Mouse (Mus musculus) Patski (cell line): ENCODE results near the gene Ccser1. TPM values are rescaled to one million over a fixed set of nuclear protein-coding genes. Genes with fewer than 3 reads are reported as not detected.
A peak's percentile ranks its signal among the peaks of the same experiment; 100 is the strongest.

Experiments used
- ATAC-seq: fragments of 100-300 bp; one replicate; pipeline ENCODE4 v1.8.0; 2021
- CTCF ChIA-PET: fragments of 350-600 bp; sonication (Branson Sonifier 250); formaldehyde crosslinking; loops from one replicate; lab custom pipeline; 2022; ENCODE audit warnings: inconsistent platforms; lab: Charles Lee
- POLR2A ChIA-PET: fragments of 350-600 bp; sonication (Branson Sonifier 250); formaldehyde crosslinking; loops from one replicate; lab custom pipeline; 2022; ENCODE audit warnings: antibody characterized with exemption, inconsistent platforms; lab: Charles Lee
- DNase-seq: peaks from one replicate; pipeline ENCODE4 v3.0.0-alpha.2; 2011; ENCODE audit warnings: low read depth, low spot score
- H3K27me3 ChIP-seq: fragments of 371-371 bp; one replicate; pipeline ENCODE4 v1.5.1; 2021
- CTCF ChIP-seq: fragments of 100-300 bp; IDR thresholded peaks from one replicate; pipeline ENCODE4 v1.5.1; 2021
- in situ Hi-C: fragments of 300-500 bp; cut with MboI; formaldehyde crosslinking; loops from 3 replicates; pipeline ENCODE4 v1.11.1; 2018; ENCODE audit warnings: low pct_unique_long_range_greater_than_20kb, mixed read lengths
- polyA plus RNA-seq: library from polyadenylated mRNA; unstranded; gene quantifications from one replicate; pipeline ENCODE4 v1.2.3, GENCODE M21; 2021

Ccser1 gene
- polyA plus RNA-seq, 1 experiment from 2014 or later = 1.6 TPM

DNA sequence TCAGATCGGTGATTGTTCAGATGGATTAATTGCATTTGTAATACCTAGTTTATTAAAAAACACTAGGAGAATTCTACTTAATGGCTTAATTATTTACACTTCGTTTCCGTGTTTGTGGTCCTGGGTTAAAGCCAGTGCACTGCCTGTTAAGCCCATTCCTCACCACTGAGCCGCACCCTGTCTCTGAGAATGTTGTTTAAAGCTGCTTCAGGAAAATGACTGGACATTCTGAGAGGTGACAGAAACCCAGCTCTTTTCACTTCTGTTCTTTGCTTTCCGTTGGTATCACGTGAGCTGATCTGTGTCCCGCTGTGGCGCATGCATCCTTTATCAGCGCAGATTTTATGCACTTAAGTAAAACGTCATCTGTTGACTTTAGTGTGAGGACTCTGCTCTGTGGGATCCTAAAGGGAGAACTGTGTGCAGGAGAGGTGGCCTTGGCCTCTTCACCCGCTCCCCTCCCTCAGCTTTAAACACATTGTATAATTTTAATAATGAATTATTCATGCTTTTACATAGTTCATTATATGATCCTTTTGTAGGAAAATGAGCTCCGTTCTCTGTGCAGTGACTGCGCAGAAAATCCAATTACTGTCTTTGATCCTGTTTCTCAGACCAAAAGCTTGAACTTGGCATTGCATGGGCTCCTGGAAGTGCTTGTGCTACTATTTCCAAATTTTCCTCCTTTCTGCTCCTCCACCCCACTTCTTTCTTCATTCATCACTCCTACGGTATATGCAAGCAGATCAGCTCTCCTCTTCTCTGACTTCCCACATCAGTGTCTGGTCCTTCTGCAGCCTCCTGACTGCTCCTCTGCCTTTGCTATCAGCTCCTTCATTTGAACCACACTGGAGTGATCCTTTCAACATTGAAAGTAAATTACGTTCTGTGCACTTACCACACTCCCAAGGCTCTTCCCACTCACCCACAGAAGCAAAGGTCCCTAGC lies 149.7 kb downstream of the Ccser1 start:
- ChIA-PET CTCF (interaction anchor here (0.9 kb wide), 1 partner anchor 11 kb away, joined by 4 read pairs; no protein-coding TSS in a partner anchor), POLR2A (no interaction called here)
- no peaks in the 10 kb centered on the region for H3K27me3 ChIP-seq
- TF ChIP-seq CTCF = no peak
- DNase-seq = no peak
- no peak for ATAC-seq
- in situ Hi-C loops = no loop called here

- no peak for TF ChIP-seq CTCF
- POLR2A ChIA-PET = no interaction called here
- CTCF ChIA-PET = no interaction called here
- no peaks in the 10 kb centered on the region for H3K27me3 ChIP-seq
- DNase-seq = no peak
- ATAC-seq = no peak
- in situ Hi-C loops = no loop called here
Observed at GRCm38 (mm10) chr6:61334466-61334865, 154.3 kb downstream of the Ccser1 start.

GRCm38 (mm10) chr6:61347045-61347838 lies 167.1 kb downstream of the Ccser1 start:
- H3K27me3 ChIP-seq = peaks cover 2% of the 10 kb centered on the region
- ChIA-PET POLR2A (no interaction called here), CTCF (no interaction called here)
- in situ Hi-C loops = no loop called here
- TF ChIP-seq CTCF = peak; percentile 27
- no peak for ATAC-seq
- no peak for DNase-seq

GRCm38 (mm10) chr6:61363722-61364121 lies 183.6 kb downstream of the Ccser1 start:
- ChIA-PET CTCF (no interaction called here), POLR2A (no interaction called here)
- peaks cover 20% of the 10 kb centered on the region for H3K27me3 ChIP-seq
- ATAC-seq (no peak), DNase-seq (no peak)
- in situ Hi-C loops = no loop called here
- no peak for TF ChIP-seq CTCF

- ATAC-seq = no peak
- H3K27me3 ChIP-seq = peaks cover 16% of the 10 kb centered on the region
- ChIA-PET POLR2A (no interaction called here), CTCF (no interaction called here)
- DNase-seq = no peak
- in situ Hi-C loops = no loop called here
- TF ChIP-seq CTCF = peak; percentile 44
Observed at GRCm38 (mm10) chr6:61382526-61382925, 202.4 kb downstream of the Ccser1 start.

DNA sequence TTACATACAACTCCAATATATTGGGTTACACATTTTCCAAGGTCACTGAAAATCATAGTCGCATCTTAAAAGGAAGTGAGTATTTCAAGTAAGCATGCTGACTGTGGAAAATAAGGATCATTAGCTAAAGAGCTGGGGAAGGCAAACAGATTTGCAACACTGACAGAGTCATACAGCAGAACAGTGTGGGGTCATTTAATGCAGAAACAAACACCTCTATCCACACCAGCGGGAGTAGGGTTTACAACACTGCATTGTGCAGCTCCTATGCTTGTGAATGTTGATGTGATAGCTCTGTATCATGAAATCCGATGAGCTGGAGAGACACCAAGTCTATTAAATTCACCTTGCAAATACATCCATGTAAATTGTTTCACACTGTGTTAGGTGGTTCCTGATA lies 202.9 kb downstream of the Ccser1 start:
- DNase-seq = no peak
- H3K27me3 ChIP-seq = peaks cover 16% of the 10 kb centered on the region
- no peak for TF ChIP-seq CTCF
- no peak for ATAC-seq
- in situ Hi-C loops = no loop called here
- CTCF ChIA-PET = no interaction called here
- POLR2A ChIA-PET = no interaction called here

DNA sequence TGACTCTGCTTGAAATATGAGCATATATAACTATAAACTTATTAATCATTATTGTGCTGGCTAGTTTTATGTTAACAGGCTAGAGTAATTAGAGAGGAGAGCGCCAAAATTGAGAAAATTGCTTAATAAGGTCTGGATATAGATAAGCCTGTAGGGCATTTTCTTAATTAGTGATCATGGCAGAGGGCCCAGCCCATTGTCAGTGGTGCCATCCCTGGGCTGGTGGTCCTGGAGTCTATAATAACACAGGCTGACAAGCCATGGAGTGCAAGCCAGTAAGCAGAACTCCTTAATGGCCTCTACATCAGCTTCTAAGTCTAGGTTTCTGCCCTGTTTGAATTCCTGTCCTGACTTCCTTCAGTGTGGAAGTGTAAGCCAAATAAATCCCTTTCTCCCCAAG lies 206.9 kb downstream of the Ccser1 start:
- POLR2A ChIA-PET = no interaction called here
- TF ChIP-seq CTCF = no peak
- H3K27me3 ChIP-seq = peaks cover 16% of the 10 kb centered on the region
- DNase-seq (no peak), ATAC-seq (no peak)
- in situ Hi-C loops = no loop called here
- CTCF ChIA-PET = no interaction called here

GRCm38 (mm10) chr6:61427490-61427889 lies 247.4 kb downstream of the Ccser1 start:
- H3K27me3 ChIP-seq = peaks cover 5% of the 10 kb centered on the region
- CTCF ChIA-PET = no interaction called here
- in situ Hi-C loops = no loop called here
- TF ChIP-seq CTCF = no peak
- POLR2A ChIA-PET = no interaction called here
- DNase-seq = no peak
- ATAC-seq = no peak

DNA sequence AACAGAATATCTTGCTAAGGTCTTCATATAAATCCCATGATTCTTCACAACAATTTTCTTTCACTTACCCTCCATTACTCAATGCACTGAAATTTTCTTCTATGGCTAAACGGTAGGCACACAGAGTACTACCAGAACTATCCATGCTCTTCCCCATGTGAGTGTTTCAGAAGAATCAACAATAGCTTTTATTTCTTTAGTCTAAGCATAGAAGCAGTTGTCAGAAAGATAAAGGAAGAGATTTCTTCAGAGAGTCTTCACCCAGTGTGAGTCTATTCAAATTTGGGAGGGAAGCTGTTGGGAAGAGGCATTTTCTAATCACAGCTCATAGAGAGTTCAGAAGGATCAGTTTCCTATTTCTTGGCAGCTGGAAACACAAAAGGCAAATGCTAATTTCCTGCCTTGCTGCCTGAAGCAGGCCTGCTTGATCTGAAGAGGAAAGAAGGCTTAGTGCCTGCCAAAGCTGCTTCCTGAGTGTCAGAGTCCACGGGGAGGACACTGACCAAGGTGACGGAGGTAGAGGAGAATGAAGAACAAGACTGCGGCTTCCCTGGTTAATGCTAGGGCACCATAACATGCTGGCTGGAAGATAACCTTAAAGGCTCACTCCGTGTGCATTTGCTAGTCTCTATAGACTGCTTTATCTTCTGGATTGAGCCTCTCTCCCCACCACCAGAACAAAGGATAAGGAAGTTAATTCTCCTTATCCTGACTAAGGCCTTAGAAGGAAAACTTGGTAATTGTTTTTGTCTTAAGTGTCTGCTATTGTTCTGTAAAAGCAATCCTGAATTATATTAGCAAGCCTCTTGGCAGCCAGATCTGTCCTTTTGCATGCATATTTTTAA lies 251.0 kb downstream of the Ccser1 start:
- POLR2A ChIA-PET = no interaction called here
- CTCF ChIA-PET = no interaction called here
- DNase-seq (no peak), ATAC-seq (no peak)
- H3K27me3 ChIP-seq = no peaks in the 10 kb centered on the region
- in situ Hi-C loops = no loop called here
- no peak for TF ChIP-seq CTCF

- H3K27me3 ChIP-seq = no peaks in the 10 kb centered on the region
- CTCF ChIA-PET = no interaction called here
- ATAC-seq (no peak), DNase-seq (no peak)
- TF ChIP-seq CTCF = no peak
- in situ Hi-C loops = no loop called here
- POLR2A ChIA-PET = no interaction called here
Observed at GRCm38 (mm10) chr6:61431726-61431984, 251.5 kb downstream of the Ccser1 start.

GRCm38 (mm10) chr6:61432167-61432566 lies 252.0 kb downstream of the Ccser1 start:
- ChIA-PET CTCF (no interaction called here), POLR2A (no interaction called here)
- no peak for ATAC-seq
- TF ChIP-seq CTCF = no peak
- no peak for DNase-seq
- in situ Hi-C loops = no loop called here
- H3K27me3 ChIP-seq = no peaks in the 10 kb centered on the region
